Mouse (Mus musculus): Measurements from ENCODE around the gene C4b. TPM values are rescaled to one million over a fixed set of nuclear protein-coding genes. Genes with fewer than 3 reads are reported as not detected.
"Not testable (repeated sequence)": the region's sequence is repeated elsewhere in the genome, so short reads cannot be mapped to it uniquely, and the experiment has no call there.

Gene C4b
- polyA plus RNA-seq, 2 experiments, result 2.9 to 4.8 TPM

GRCm38 (mm10) chr17:34727887-34728286 lies 15.8 kb downstream of the C4b start:
- WGBS (ENCODE audit: insufficient replicate concordance), result 55% methylated on average over 2 of the region's 2 CpGs
- no peak for TF ChIP-seq EP300 (IDR thresholded peaks at IDR 0.05; ENCODE audit: low read depth)
- TF ChIP-seq CTCF (IDR thresholded peaks at IDR 0.05; ENCODE audit: low read depth), result no peak
- H3K4me2 ChIP-seq (ENCODE audit: low read depth), result no peak overlapping the region
- H3K27me3 ChIP-seq (ENCODE audit: control insufficient read depth, insufficient read depth, low read length), result no peaks in the 10 kb centered on the region
- peak; percentile 13 to 15 (median 14) for DNase-seq (ENCODE audit: low read depth in 3 of 3, low spot score in 3 of 3)
- H3K4me3 ChIP-seq (ENCODE audit: insufficient read depth in 1 of 2, low read depth in 2 of 2, low read length in 2 of 2), result no peak overlapping the region
- peak; percentile 53; the same call in 1 of the 2 replicates for ATAC-seq (ENCODE audit: insufficient read depth)
- no peaks in the 10 kb centered on the region for H3K9me3 ChIP-seq (ENCODE audit: control insufficient read depth, low read length)
- H3K36me3 ChIP-seq (replicated peaks; ENCODE audit: control insufficient read depth, insufficient read depth, low read depth), result no peaks in the 10 kb centered on the region
- no peak overlapping the region for H3K9ac ChIP-seq (replicated peaks)
- peaks cover 0 to 3% of the 10 kb centered on the region in 2 experiments; a peak in 1 of 4 replicates for H3K4me1 ChIP-seq (replicated peaks; ENCODE audit: control insufficient read depth in 2 of 2, insufficient read depth in 2 of 2, low read length in 1 of 2)
- no peak overlapping the region for H3K27ac ChIP-seq

GRCm38 (mm10) chr17:34723066-34723465 lies 20.6 kb downstream of the C4b start:
- no peak overlapping the region for H3K9ac ChIP-seq (replicated peaks)
- H3K4me2 ChIP-seq (ENCODE audit: low read depth), result no peak overlapping the region

GRCm38 (mm10) chr17:34722238-34722637 lies 21.4 kb downstream of the C4b start:
- H3K4me2 ChIP-seq (ENCODE audit: low read depth); H3K27me3 ChIP-seq (ENCODE audit: control insufficient read depth, insufficient read depth, low read length); DNase-seq (ENCODE audit: low read depth in 3 of 3, low spot score in 3 of 3); ATAC-seq (ENCODE audit: insufficient read depth); H3K9me3 ChIP-seq (ENCODE audit: control insufficient read depth, low read length); H3K4me3 ChIP-seq (ENCODE audit: insufficient read depth in 1 of 2, low read depth in 2 of 2, low read length in 2 of 2); H3K9ac ChIP-seq (replicated peaks); H3K27ac ChIP-seq; H3K36me3 ChIP-seq (replicated peaks; ENCODE audit: control insufficient read depth, insufficient read depth, low read depth); H3K4me1 ChIP-seq (replicated peaks; ENCODE audit: control insufficient read depth in 2 of 2, insufficient read depth in 2 of 2, low read length in 1 of 2): not testable (repeated sequence)
- WGBS (ENCODE audit: insufficient replicate concordance), result 88% methylated on average over 3 of the region's 4 CpGs

More at GRCm38 (mm10) chr17:34723066-34723465, 20.6 kb downstream of the C4b start:
- Histone ChIP-seq H3K36me3 (replicated peaks; ENCODE audit: control insufficient read depth, insufficient read depth, low read depth) (no peaks in the 10 kb centered on the region), H3K4me3 (ENCODE audit: insufficient read depth in 1 of 2, low read depth in 2 of 2, low read length in 2 of 2) (no peak overlapping the region), H3K4me1 (replicated peaks; ENCODE audit: control insufficient read depth in 2 of 2, insufficient read depth in 2 of 2, low read length in 1 of 2) (peaks cover 0 to 3% of the 10 kb centered on the region in 2 experiments; a peak in 1 of 4 replicates), H3K27ac (no peak overlapping the region), H3K27me3 (ENCODE audit: control insufficient read depth, insufficient read depth, low read length) (no peaks in the 10 kb centered on the region), H3K9me3 (ENCODE audit: control insufficient read depth, low read length) (no peaks in the 10 kb centered on the region)
- no peak for ATAC-seq (ENCODE audit: insufficient read depth)
- no peak for DNase-seq (ENCODE audit: low read depth in 3 of 3, low spot score in 3 of 3)
- TF ChIP-seq EP300 (IDR thresholded peaks at IDR 0.05; ENCODE audit: low read depth), result no peak
- peak; percentile 36 for TF ChIP-seq CTCF (IDR thresholded peaks at IDR 0.05; ENCODE audit: low read depth)
- 63% methylated on average over 4 of the region's 4 CpGs for WGBS (ENCODE audit: insufficient replicate concordance)

GRCm38 (mm10) chr17:34719886-34720285 lies 23.8 kb downstream of the C4b start:
- not testable (repeated sequence) for H3K4me1 ChIP-seq (replicated peaks; ENCODE audit: control insufficient read depth in 2 of 2, insufficient read depth in 2 of 2, low read length in 1 of 2); H3K27me3 ChIP-seq (ENCODE audit: control insufficient read depth, insufficient read depth, low read length); H3K4me3 ChIP-seq (ENCODE audit: insufficient read depth in 1 of 2, low read depth in 2 of 2, low read length in 2 of 2); DNase-seq (ENCODE audit: low read depth in 3 of 3, low spot score in 3 of 3); H3K9ac ChIP-seq (replicated peaks); H3K27ac ChIP-seq; H3K36me3 ChIP-seq (replicated peaks; ENCODE audit: control insufficient read depth, insufficient read depth, low read depth); H3K9me3 ChIP-seq (ENCODE audit: control insufficient read depth, low read length); ATAC-seq (ENCODE audit: insufficient read depth); H3K4me2 ChIP-seq (ENCODE audit: low read depth)
- WGBS (ENCODE audit: insufficient replicate concordance), result 69% methylated on average over 8 of the region's 8 CpGs

GRCm38 (mm10) chr17:34717401-34717800 lies 26.3 kb downstream of the C4b start:
- WGBS (ENCODE audit: insufficient replicate concordance), result 74% methylated on average over 11 of the region's 11 CpGs
- Histone ChIP-seq H3K27ac (no peak overlapping the region), H3K9ac (replicated peaks) (no peak overlapping the region), H3K4me3 (ENCODE audit: insufficient read depth in 1 of 2, low read depth in 2 of 2, low read length in 2 of 2) (no peak overlapping the region), H3K4me1 (replicated peaks; ENCODE audit: control insufficient read depth in 2 of 2, insufficient read depth in 2 of 2, low read length in 1 of 2) (no peaks in the 10 kb centered on the region), H3K4me2 (ENCODE audit: low read depth) (no peak overlapping the region), H3K9me3 (ENCODE audit: control insufficient read depth, low read length) (no peaks in the 10 kb centered on the region), H3K27me3 (ENCODE audit: control insufficient read depth, insufficient read depth, low read length) (no peaks in the 10 kb centered on the region), H3K36me3 (replicated peaks; ENCODE audit: control insufficient read depth, insufficient read depth, low read depth) (no peaks in the 10 kb centered on the region)
- TF ChIP-seq CTCF (IDR thresholded peaks at IDR 0.05; ENCODE audit: low read depth) (no peak), EP300 (IDR thresholded peaks at IDR 0.05; ENCODE audit: low read depth) (no peak)
- DNase-seq (ENCODE audit: low read depth in 3 of 3, low spot score in 3 of 3), result no peak
- ATAC-seq (ENCODE audit: insufficient read depth), result no peak

Data from liver, embryonic 14.5 days (tissue).